Mouse (Mus musculus) megakaryocyte, embryonic 14.5 days (primary cell): ENCODE results near the gene Irak3.

ENCODE experiments used
- FLI1 ChIP-seq: IDR thresholded peaks from 2 replicates; pipeline ENCODE4 v1.6.1; 2012; ENCODE audit warnings: low read length, inconsistent platforms, mixed read lengths
- GATA1 ChIP-seq: IDR thresholded peaks from 3 replicates; pipeline ENCODE4 v1.6.1; 2012; ENCODE audit warnings: mixed read lengths, low read length, inconsistent platforms, borderline replicate concordance

GRCm38 (mm10) chr10:120171340-120171739, 30.6 kb downstream of the Irak3 start:
- TF ChIP-seq GATA1 (no peak), FLI1 (no peak)
